Mouse (Mus musculus): Measurements from ENCODE around the gene Ereg.

Ereg gene

DNA sequence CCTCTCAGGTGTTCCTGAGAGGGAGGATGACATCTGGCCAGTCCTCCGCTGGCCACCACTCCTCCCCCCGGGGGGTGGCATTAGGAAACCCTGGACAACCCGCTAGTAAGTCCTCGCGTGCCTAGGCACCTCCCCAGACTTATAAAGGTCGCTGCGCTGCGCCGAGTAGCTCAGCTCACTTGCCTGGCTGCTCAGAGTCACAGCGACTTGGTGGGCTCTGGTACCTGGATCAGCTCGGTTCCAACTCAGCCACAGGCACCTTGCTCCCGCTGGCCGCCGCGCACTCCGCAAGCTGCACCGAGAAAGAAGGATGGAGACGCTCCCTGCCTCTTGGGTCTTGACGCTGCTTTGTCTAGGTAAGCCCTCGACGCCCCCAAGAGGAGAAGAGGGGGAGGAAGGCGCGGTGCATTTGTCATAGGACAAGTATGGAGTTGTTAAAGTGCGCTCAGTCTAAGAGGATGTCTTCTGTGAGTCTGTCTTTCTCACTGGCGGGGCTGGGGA is at the start of gene Ereg:
Ereg (plus strand) TSS at position 173 of the 501 bp plus-strand sequence.
- peak in 1 of 2 experiments; percentile 27 for DNase-seq (ENCODE audit: low spot score in 2 of 2)

DNA sequence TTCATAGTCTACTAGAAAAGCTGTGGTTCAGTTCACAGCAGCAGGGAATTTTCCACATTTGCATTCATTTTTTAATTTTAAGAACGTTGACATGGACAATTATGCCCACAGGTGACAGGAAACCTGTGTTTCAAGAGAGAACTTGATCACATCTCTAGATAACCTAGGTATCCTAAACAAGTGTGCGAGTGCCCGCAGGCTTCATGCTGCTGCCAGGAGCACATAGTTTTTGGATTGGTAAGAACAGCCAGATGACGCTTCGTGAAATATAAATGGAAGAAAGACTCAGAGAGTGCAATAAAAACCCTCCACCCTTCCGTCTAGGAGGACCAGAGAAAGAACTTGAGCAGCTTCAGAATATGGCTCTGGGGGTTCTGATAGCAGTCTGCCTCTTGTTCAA is 47.3 kb upstream of the Ereg start, which contains the start of gene Epgn:
Epgn (plus strand) TSS at position 301 of the 400 bp plus-strand sequence.
- DNase-seq (ENCODE audit: low spot score in 2 of 2), result no peak

DNA sequence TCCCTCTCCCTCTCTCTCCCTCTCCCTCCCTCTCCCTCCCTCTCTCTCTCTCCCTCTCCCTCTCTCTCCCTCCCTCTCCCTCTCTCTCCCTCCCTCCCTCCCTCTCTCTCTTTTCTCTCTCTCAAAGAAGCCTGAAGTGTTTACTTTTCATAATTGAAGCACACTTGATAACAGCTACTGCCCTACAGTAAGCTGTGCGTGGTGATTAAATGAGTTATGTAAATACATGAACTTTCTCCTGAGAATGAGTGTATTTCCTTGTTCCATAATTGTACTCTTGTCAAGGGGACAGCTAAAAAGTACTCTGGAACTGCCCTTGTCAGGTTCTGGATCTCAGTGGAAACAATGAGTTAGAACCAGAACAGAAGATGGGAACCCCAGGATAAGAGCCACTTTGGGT is 46.6 kb upstream of the Ereg start:
- no peak for DNase-seq (ENCODE audit: low spot score in 2 of 2)

DNA sequence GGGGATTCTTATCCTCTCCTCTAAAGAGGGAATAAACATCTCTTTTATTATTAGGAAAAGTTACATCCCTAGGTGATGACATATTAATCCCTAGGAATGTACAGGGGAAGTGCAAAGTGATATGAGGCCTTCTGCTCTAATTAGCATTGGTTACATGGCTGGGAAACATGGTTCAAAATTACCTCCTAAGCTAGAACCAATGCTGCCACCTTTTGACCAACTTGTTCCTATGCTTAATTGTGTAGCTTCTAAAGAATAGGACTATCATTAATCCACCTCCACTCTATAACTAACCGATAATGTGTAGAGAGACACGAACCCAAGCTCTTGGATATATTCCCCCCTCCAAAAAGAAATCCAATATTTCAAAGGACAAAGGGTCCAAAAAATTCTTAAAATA is 43.8 kb upstream of the Ereg start:
- no peak for DNase-seq (ENCODE audit: low spot score in 2 of 2)

DNA sequence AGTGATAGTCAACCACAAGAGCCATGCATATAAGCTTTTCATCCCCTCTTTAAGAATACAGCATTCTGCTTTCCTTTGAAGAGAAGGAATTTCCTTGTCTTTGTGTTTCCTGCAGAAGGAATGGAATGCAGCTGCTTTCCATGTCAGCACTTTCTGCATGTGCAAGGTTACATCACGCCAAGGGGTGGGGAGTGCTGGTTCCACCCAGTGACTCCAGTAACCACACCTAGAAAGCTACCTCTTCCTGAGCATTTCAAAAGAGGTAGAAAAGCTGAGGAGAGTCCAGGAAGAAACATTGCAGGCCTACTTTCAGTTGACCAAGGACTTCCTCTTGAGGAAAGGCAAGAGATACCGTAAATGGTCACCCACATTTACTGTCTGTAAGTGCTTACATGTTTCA is 39.1 kb upstream of the Ereg start:
- DNase-seq (ENCODE audit: low spot score in 2 of 2), result no peak

DNA sequence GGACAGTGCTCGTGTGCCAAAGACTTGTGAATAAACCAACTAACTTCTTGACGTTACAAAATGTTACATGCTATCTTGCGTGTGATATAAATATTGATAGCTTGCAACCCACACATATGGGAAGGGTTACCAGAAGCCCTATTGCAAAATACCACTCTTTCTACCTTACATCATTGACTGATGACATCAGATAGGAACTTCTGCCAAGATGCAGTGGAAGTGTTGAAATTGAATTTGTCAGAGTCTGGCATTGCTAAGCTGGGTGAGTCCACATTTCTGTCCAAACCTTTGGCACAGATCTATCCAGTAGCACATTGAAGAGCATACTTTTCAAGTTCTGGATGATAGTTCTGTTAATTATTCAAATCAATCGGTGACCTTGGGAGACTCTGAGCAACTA is 37.8 kb upstream of the Ereg start:
- no peak for DNase-seq (ENCODE audit: low spot score in 2 of 2)

DNA sequence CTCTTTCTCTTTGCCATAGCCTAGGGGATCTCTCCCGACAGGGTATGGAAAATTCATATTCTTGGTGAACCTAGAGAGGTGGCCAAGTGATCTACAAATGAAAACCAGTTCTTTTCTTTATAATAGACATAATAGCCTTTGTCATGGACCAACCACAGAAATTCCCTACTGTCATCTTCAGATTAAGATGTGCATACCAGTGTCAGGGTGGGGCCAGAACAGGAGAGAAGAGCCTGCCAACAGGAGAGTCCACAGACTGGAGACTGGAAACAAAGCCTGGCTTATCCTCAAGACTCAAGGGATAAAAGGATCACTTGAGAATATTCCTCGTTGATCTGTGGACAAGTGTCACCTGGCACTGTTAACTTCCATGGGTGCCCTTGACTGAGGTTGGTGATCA is 36.7 kb upstream of the Ereg start:
- DNase-seq (ENCODE audit: low spot score in 2 of 2), result no peak

DNA sequence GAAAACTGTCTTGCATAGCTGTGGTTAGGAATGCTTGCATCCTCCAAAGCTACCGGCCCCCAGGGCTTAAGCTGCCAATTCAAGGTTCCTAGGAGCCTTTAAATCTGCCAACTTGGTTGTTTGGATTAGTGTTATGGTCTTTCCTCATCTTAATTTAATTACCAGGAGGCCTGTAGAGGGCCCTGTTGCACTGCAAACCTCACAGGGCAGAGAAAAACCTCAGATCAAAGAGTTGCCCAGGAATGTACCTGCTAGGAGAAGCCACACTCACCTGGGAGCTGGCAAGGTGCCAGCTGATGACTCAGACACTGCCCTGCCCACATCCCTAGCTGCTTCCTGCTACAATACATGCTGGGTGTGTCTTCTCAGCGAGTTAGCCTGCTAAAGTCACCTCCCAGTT is 35.9 kb upstream of the Ereg start:
- peak; percentile 21 to 24 for DNase-seq (ENCODE audit: low spot score in 2 of 2)

DNA sequence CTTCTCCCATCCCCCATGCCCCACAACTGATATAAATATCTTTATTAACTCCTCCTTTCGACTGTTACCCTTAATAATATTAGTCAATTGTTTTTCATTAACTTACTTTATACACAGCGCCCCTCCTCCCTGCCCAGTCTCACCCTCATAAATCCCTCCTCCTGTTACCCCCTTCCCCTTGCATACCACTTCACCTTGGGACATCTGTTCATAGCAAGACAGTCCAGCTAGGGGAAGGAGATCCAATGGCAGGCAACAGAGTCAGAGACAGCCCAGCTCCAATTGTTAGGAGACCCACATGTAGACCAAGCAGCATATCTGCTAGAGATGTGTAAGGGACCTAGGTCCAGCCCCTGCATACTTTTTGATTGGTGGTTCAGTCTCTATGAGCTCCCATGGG is 35.5 kb upstream of the Ereg start:
- DNase-seq (ENCODE audit: low spot score in 2 of 2), result no peak

DNA sequence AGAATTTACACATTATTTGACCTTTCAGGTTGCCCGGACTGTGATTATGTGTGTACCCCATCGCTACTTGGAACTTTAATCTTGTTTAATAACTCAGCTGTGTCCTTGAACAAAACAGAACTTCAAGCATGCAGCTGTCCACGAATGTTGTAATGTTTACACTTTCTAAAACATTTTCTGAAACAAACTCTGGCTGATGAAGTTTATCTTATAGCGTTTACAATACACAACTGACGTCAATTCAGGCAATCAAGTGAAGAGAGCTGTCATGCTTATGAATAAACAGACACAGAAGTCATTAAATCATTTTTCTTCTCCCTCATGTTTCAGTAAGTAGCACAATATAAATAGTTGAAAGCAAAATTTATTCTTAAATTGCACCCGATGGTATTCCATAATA is 26.4 kb upstream of the Ereg start:
- DNase-seq (ENCODE audit: low spot score in 2 of 2), result no peak

DNA sequence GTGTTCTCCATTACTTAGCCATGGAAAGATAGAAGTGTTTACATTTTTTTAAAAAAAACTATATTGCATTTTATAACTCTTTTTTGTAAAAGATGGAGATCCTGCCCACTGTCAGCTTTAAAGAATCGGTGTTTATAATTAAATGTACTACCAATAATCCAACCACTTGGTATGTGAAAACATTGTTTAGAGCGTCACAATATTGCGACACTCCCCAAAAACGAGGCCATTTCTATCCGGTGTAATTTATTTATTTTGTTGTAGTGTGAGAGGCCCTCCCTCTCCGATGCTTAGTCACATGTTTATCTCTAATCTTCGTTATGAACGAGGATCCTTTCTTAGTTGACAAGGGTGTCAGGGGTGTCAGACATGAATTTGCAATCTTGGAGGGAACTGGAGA is 26.0 kb upstream of the Ereg start:
- no peak for DNase-seq (ENCODE audit: low spot score in 2 of 2)

DNA sequence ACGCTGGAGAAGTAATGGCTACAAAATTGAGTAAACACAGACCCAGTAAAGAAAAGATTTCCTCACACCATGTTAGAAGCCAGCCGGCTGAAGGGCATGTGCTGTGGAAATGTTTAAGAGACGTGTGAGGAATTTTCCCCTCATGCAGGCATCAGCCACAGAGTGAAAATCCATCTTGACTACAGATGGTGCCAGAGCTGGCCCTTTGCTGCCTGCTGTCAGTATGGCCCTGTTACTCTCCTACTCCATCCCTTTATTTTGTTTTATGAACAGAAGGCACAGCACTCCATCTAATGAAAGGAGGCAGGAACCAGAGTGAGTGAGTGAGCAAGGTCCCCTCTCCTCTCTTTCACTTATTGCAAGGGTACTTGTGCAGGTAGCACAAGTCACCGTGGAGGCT is 2.1 kb upstream of the Ereg start:
- no peak for DNase-seq (ENCODE audit: low spot score in 2 of 2)

DNA sequence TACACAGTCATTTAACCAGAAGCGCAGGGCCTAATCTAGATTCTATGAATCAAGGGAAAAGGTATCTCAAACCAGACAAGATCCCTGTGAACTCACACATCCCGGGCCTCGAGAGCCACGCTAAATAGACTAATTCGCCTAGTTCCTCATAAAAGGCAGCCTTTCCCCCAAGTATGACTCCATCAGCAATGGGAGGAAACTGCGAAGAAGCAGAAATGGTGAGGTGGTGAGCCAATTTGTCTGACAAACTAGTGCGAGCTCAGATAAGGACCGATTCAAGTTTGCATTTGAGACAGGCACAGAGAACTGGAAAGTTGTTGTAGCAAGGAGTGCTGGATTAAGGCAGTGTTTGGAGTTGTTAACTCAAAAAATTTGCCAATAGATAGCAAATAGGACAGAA is 796 bp upstream of the Ereg start:
- DNase-seq (ENCODE audit: low spot score in 2 of 2), result no peak

DNA sequence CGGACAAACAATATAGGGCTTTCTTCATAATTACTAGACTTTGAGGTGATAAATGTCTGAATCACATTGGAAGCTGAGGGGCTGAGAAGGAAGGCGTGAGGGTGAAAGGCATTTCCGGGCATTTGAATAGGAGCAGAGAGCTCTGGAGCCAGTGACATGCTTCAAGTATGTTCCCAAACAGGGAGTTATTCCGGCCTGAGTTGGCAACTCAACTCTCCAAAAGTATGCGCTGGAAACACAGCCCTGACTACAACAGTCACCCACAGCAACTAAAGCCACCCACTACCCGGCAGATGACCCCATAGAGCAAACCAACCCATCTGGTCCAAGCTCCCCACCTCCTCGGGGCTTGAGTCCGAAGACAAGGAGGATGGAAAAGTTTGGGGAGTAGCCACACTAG is 396 bp upstream of the Ereg start:
- no peak for DNase-seq (ENCODE audit: low spot score in 2 of 2)

DNA sequence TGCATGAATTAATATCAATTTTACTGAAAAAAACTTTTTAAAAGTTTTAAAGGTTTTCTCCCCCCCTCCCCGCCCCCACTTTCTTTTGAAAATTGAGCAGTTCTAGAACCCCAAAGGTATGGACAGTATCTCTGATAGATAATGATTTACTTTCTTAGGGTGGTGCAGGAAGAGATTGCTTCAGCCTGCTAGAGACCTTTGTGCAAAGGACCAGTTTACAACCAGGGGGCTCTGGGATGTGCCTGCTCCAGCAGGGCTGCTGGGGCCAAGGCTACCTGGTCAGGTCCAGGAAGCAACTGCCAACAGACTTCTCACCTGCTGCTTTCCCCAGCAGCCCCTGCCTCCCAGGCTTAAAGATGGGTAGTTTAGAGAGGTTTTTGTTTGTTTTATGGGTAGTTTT is 599 bp downstream of the Ereg start:
- DNase-seq (ENCODE audit: low spot score in 2 of 2), result no peak

DNA sequence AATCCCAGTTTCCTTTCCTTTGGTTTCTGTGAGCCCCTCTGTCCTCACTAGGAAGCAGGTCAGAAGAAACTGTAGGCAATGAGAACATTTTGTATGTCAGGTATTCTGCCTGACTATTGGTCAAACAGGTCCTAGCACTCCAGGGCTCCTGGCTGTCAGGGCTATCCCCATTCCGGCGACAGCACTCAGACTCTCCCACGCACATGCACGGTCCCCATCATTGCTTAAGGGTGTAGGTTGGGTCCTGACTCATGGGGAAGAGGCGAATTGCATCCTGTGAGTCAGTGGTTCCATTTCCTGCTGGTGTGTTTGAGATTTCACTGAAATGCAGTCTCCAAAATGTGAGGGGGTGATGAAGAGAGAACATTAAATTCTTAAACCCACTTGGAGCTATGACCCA is 8.6 kb downstream of the Ereg start:
- DNase-seq (ENCODE audit: low spot score in 2 of 2), result no peak

DNA sequence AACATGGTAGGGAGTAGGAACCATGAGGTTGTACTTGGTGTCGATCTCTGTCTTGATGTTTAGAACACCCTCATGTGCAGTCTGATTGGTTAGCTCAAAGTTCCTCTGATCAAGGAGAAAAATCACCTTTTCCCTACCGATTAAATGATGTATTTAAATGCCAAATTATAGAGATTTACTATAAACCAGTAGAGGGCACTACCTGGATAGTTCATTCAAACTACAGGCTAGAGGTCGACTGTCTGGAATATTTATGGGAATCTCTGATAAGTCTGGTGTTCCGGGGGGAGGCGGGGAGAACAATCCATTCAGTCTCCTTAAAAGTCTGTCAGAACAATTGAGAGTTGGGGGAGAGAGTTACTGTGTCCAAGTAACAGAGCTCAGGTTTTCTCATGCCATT is 10.9 kb downstream of the Ereg start:
- no peak for DNase-seq (ENCODE audit: low spot score in 2 of 2)

DNA sequence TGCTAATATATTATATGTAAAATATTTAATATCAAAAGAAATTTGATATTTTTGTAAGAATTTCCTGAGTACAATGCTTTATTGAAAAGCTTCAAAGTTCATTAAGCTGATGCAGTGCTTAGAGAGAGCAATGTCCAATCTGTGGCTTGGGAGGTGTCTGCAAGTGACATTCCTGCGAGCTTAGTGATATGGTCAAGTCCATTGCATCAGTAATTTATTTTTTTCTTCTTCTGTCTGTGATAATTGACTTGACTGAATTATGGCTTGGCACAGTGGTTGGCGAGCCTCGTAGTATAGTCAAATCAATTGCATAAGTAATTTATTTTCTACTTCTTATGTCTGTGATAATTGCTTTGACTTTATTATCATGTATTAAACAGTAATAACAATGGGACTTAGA is 15.9 kb downstream of the Ereg start:
- no peak for DNase-seq (ENCODE audit: low spot score in 2 of 2)

DNA sequence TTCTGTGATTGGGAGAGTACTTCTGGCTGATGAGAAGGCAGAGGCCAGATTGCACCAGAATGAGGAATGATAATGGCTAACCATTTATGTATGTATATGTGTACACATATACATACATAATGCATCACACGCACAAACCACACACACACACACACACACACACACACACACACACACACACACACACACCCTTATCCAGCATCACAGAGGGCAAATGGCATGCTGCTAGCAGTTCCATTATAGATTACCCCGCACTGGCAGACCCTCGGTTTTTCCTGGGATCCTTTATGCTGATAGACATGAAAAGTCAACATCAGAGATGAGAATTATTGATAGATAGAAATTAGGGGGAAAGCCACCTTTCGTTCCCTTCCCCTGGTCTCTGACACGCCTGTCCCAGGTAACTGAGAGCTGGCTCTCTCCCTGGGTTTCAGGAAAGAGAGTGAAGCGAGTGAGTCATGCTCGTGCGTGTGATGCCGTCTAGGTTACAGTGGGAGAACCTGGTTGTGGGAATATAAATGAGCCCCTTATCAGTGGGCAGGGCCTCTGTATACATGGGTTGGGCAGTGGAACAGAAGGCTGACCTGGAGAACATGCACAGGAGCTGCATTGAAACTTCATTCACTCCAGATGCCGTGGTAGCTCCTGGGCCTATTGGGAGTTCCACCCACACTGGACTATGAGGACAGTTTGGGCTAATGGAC is 23.6 kb downstream of the Ereg start:
- no peak for DNase-seq (ENCODE audit: low spot score in 2 of 2)

DNA sequence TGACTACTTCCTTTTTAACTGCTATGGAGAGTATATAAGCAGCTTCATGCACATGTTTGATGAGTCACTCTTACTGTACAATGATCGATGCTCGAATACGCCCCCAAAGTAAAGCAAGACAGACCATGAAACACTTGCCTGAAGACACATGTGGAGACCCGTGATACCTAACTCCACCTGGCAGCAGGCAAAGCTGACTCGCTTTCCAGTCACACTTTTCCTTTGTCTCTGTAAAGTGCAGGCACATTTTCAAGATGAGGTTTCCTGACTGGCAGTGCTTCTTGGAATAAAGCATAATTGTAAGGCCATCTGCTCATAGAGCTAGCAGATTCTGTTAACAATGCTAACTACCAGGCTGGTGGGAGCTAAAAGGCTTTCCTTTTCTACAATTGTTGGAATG is 27.3 kb downstream of the Ereg start:
- DNase-seq (ENCODE audit: low spot score in 2 of 2), result peak in 1 of 2 experiments; percentile 23

DNA sequence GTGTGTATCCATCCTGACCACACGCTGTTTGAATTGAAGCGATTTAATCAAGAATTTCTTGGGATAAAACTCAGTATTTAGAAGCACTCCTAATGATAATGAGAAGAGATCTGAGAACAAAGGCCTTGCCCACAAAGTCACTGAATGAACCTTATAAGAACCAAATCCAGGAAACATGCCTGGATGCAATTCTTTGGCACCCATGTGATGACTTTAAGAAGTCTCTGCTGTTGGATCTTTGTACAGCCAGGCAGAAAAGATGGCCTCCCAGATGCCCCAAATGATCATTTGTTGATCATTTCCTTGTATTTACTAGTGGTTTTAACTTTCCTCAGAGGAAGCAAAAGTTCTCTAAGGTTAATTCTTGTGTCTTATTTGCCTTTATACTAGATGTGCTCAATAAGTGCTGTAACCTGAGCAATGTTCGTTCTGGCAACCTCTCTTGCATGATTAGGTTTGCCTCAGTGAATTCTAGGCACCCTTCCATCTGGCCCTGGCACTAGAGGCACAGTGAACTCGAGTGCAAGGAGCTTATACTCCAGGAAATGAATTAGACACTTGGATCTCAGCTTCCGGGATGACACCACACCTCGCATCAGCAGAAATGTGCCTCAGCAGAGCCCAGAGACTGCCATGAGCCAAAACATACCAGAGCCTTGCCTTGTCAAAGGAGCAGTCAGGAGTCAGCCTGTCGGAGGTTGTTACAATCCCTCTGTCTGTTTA is 29.7 kb downstream of the Ereg start:
- peak; percentile 39 to 47 for DNase-seq (ENCODE audit: low spot score in 2 of 2)

DNA sequence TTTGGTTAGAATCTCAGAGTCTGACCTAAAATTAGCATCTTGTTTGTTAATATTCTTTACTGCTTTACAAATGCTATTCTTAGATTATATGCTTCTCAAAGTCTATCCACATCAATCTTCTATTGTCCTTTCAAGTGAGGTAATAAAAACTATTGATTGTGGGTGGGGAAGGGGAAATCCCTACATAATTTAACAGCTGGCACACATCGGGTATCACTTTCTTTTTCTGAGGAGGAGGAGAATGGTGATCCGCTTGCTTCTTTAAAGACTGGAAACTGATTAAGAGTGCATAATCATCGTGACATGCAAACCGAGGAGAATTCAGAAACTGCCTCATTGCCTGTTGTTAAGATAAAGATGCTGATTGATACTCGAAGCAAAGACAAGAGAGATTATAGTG is 31.8 kb downstream of the Ereg start:
- DNase-seq (ENCODE audit: low spot score in 2 of 2), result no peak

DNA sequence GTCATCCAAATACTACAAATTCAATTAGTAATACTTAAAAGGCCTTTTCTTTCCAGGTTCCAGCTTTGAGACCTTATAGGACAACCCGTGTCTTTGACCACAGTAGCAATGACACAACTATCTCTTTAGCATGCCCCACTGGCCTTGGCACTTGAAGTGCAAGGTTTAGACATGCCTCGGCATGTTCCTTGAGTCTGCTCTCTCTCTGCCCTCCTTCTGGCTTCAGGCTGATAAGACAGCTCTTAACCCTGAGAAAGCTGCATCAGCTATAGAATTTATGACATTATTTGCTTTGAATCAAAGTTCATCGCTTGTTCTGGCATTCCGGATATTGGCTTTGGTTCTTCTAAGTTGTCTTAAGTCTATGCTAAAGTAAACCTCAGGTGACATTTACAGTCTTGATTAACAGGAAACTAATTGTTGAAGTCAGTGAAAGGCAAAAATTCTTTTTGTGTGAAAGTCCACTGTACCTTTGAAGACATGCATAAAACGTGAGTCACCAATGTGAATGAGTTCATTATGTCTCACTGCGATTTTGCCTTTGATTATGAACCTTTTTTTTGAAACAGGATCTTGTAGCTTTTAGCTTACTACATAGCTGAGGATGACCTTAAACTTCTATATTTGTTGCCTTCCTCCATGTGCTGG is 35.7 kb downstream of the Ereg start:
- no peak for DNase-seq (ENCODE audit: low spot score in 2 of 2)
